ENCODE assay signal across 8 mouse cellular contexts in genomic region chr5:130450031-130450541, GRCm38 (mm10).
DNase-seq lines count a peak whose midpoint lies in the region; ATAC-seq and TF ChIP-seq lines count a peak whose summit lies in the region.

No protein-coding gene starts in this region.

- H3K4me3 ChIP-seq in kidney, embryonic 15.5 days (replicated peaks) = peak overlapping the region; percentile 43
- H3K4me3 ChIP-seq in hindbrain, embryonic 11.5 days (ENCODE audit: low read depth, low read length) = peak overlapping the region; percentile 54; the same call in 1 of the 2 replicates
- H3K4me3 ChIP-seq in limb, embryonic 14.5 days (replicated peaks; ENCODE audit: low read length) = peak overlapping the region; percentile 49

- H3K4me2 ChIP-seq in kidney, embryonic 15.5 days = peak overlapping the region; percentile 82; the same call in 1 of the 2 replicates
- peak overlapping the region; percentile 99 for H3K4me2 ChIP-seq in hindbrain, embryonic 11.5 days (replicated peaks; ENCODE audit: low read depth, low read length)
- H3K4me2 ChIP-seq in limb, embryonic 14.5 days (replicated peaks; ENCODE audit: low read depth, low read length, severe bottlenecking) = peak overlapping the region; percentile 95

- no peak for ATAC-seq in kidney, embryonic 15.5 days (replicated peaks; ENCODE audit: low FRiP score)
- ATAC-seq in hindbrain, embryonic 11.5 days (ENCODE audit: low FRiP score) = no peak
- no peak for ATAC-seq in limb, embryonic 14.5 days (ENCODE audit: low FRiP score, low read depth)

- no peak overlapping the region for H3K27ac ChIP-seq in kidney, embryonic 15.5 days
- no peak overlapping the region for H3K27ac ChIP-seq in hindbrain, embryonic 11.5 days (ENCODE audit: low read depth, low read length)
- H3K27ac ChIP-seq in limb, embryonic 14.5 days (replicated peaks; ENCODE audit: low read depth, low read length) = no peak overlapping the region

- peaks cover 19% of the 10 kb centered on the region for H3K4me1 ChIP-seq in kidney, embryonic 15.5 days
- H3K4me1 ChIP-seq in hindbrain, embryonic 11.5 days (replicated peaks; ENCODE audit: control insufficient read depth, insufficient read depth, low read length) = peaks cover 3% of the 10 kb centered on the region; the same call in 1 of the 2 replicates
- H3K4me1 ChIP-seq in limb, embryonic 14.5 days (ENCODE audit: control insufficient read depth, insufficient read depth, low read length) = peaks cover 4% of the 10 kb centered on the region; the same call in 1 of the 2 replicates

- no peak for DNase-seq in kidney, adult 9 months
- DNase-seq in hindbrain, embryonic 11.5 days (ENCODE audit: low spot score) = no peak
- no peak for DNase-seq in limb, embryonic 14.5 days (ENCODE audit: low spot score)
- peak; percentile 49 for DNase-seq in right cerebral cortex, postnatal 25 days
- DNase-seq in B cell, adult 2 months = no peak
- DNase-seq in ovary, postnatal 14 days (ENCODE audit: low spot score) = no peak
- no peak for DNase-seq in natural killer cell, adult 2 months (ENCODE audit: low spot score in 2 of 2)

- H3K9ac ChIP-seq in kidney, embryonic 15.5 days = no peak overlapping the region
- H3K9ac ChIP-seq in hindbrain, embryonic 11.5 days (ENCODE audit: low read depth, low read length) = no peak overlapping the region
- no peak overlapping the region for H3K9ac ChIP-seq in limb, embryonic 14.5 days (ENCODE audit: low read depth, low read length, severe bottlenecking)

- peaks cover 62% of the 10 kb centered on the region for H3K27me3 ChIP-seq in kidney, embryonic 15.5 days
- H3K27me3 ChIP-seq in hindbrain, embryonic 11.5 days (ENCODE audit: control insufficient read depth, insufficient read depth, low read length) = peaks cover 31% of the 10 kb centered on the region
- H3K27me3 ChIP-seq in limb, embryonic 14.5 days (ENCODE audit: control insufficient read depth, insufficient read depth, low read length) = peaks cover 43% of the 10 kb centered on the region

- 7% methylated on average over 14 of the region's 14 CpGs for WGBS in kidney, embryonic 15.5 days
- 8% methylated on average over 14 of the region's 14 CpGs for WGBS in hindbrain, embryonic 11.5 days
- WGBS in limb, embryonic 14.5 days = 5% methylated on average over 14 of the region's 14 CpGs

- no peak for TF ChIP-seq POLR2A in limb, embryonic 14.5 days (IDR thresholded peaks at IDR 0.05; ENCODE audit: borderline replicate concordance, extremely low read depth, insufficient read depth, insufficient read length)

- H3K9me3 ChIP-seq in kidney, embryonic 15.5 days (replicated peaks) = no peaks in the 10 kb centered on the region
- H3K9me3 ChIP-seq in hindbrain, embryonic 11.5 days (ENCODE audit: control insufficient read depth, low read length) = no peaks in the 10 kb centered on the region
- no peaks in the 10 kb centered on the region for H3K9me3 ChIP-seq in limb, embryonic 14.5 days (ENCODE audit: control insufficient read depth, low read length)

- H3K36me3 ChIP-seq in kidney, embryonic 15.5 days = no peaks in the 10 kb centered on the region
- H3K36me3 ChIP-seq in hindbrain, embryonic 11.5 days (ENCODE audit: control insufficient read depth, insufficient read depth, low read length) = no peaks in the 10 kb centered on the region
- no peaks in the 10 kb centered on the region for H3K36me3 ChIP-seq in limb, embryonic 14.5 days (ENCODE audit: control insufficient read depth, insufficient read depth, low read length)
